Mouse (Mus musculus) heart, adult 2 months (tissue): ENCODE results near the gene Frmd6.

ENCODE experiments used
- CTCF ChIP-seq: fragments of 200-600 bp; IDR thresholded peaks from 2 replicates; pipeline ENCODE4 v1.8.1; 2022; ENCODE audit warnings: antibody characterized with exemption, mild to moderate bottlenecking, moderate library complexity
- POLR2A ChIP-seq: fragments of 200-500 bp; IDR thresholded peaks from 2 replicates; pipeline ENCODE4 v1.6.1; 2011; ENCODE audit warnings: mild to moderate bottlenecking, low read depth, low read length, control low read depth; ENCODE audit not compliant: insufficient read depth

- TF ChIP-seq POLR2A, result no peak
- no peak for TF ChIP-seq CTCF
Observed at GRCm38 (mm10) chr12:70863281-70863680, 38.0 kb downstream of the Frmd6 start.
